Comparison of ENCODE assay signal across 17 mouse cellular contexts in genomic region chr15:16326327-16326726, GRCm38 (mm10).
DNase-seq lines count a peak whose midpoint lies in the region; TF ChIP-seq lines count a peak whose summit lies in the region.
"Had no signal": no experiment of that assay in that cellular context is flagged by ENCODE, and none has a peak within 500 bp of the region (broad histone marks: within the 10 kb centered on the region; RNA-seq: fewer than 3 reads in every experiment).

No protein-coding gene starts in this region.

- no peaks in the 10 kb centered on the region for H3K36me3 ChIP-seq in MEL (ENCODE audit: control insufficient read depth in 1 of 2, insufficient read depth in 2 of 2, low read length in 2 of 2)
- H3K36me3 ChIP-seq: G1E had no signal

- H3K4me1 ChIP-seq in MEL (ENCODE audit: control insufficient read depth in 1 of 2, insufficient read depth in 2 of 2, low read length in 2 of 2) = no peaks in the 10 kb centered on the region

- H3K79me2 ChIP-seq in MEL (ENCODE audit: control insufficient read depth, insufficient read depth, low read length, poor library complexity) = no peaks in the 10 kb centered on the region

- TF ChIP-seq CTCF in MEL (IDR thresholded peaks at IDR 0.05 in 2 of 3, conservative IDR thresholded peaks at IDR 0.05 in 1 of 3; ENCODE audit: control insufficient read depth in 1 of 3, insufficient read depth in 1 of 3, low read depth in 2 of 3, low read length in 3 of 3, poor library complexity in 1 of 3, severe bottlenecking in 1 of 3) = no peak

- no peak overlapping the region for H3K9ac ChIP-seq in MEL (ENCODE audit: control insufficient read depth, low read depth, low read length, poor library complexity, severe bottlenecking)

- no peak for TF ChIP-seq POLR2A in MEL (IDR thresholded peaks at IDR 0.05; ENCODE audit: control insufficient read depth in 1 of 2, insufficient read depth in 1 of 2, low read depth in 1 of 2, low read length in 2 of 2, poor library complexity in 1 of 2)

- DNase-seq in MEL (ENCODE audit: low read depth, low spot score) = no peak
- no peak for DNase-seq in cerebellum, adult 18-20 months
- DNase-seq: adrenal gland, adult 2 months; adrenal gland, adult 8-10 months; adrenal gland, postnatal 10 days; adrenal gland, postnatal 14 days; adrenal gland, postnatal 25 days; adrenal gland, postnatal 36 days; B cell, adult 2 months; cerebellum, adult 11 months; cerebellum, adult 11-12 months; cerebellum, adult 2 months; cerebellum, adult 8-10 months; cerebellum, adult 9-10 months had no signal

- TF ChIP-seq RAD21 in MEL (IDR thresholded peaks at IDR 0.05; ENCODE audit: low read depth, low read length) = no peak

- TF ChIP-seq EP300 in MEL (IDR thresholded peaks at IDR 0.05; ENCODE audit: low read depth in 1 of 2, low read length in 2 of 2) = 0 out of 4 replicates have a peak, but pooled peaks of 1 of the 2 experiments have one; percentile 7

- H3K27me3 ChIP-seq in MEL (ENCODE audit: control insufficient read depth in 1 of 2, insufficient read depth in 2 of 2, low read length in 2 of 2) = no peaks in the 10 kb centered on the region
- H3K27me3 ChIP-seq: CH12.LX, Patski had no signal

- H3K27ac ChIP-seq in MEL (ENCODE audit: control insufficient read depth, low read depth, low read length) = no peak overlapping the region

- H3K4me3 ChIP-seq in MEL (ENCODE audit: control insufficient read depth in 1 of 2, insufficient read depth in 1 of 2, low read depth in 2 of 2, low read length in 2 of 2) = no peak overlapping the region

- H3K9me3 ChIP-seq in MEL (replicated peaks; ENCODE audit: insufficient read depth, low read length) = no peaks in the 10 kb centered on the region
- H3K9me3 ChIP-seq: G1E had no signal

TF ChIP-seq in MEL, 35 proteins besides CTCF, POLR2A, EP300 and RAD21:
- TF ChIP-seq RCOR1 (IDR thresholded peaks at IDR 0.05; ENCODE audit: low read depth, low read length) (peak; percentile 50), GATA1 (IDR thresholded peaks at IDR 0.05; ENCODE audit: low read depth, low read length) (peak; percentile 60), USF2 (IDR thresholded peaks at IDR 0.05; ENCODE audit: borderline replicate concordance in 1 of 2, insufficient read depth in 1 of 2, low read depth in 1 of 2, low read length in 2 of 2) (no peak)
TF ChIP-seq in MEL: peak in this region for 2.
